ENCODE assay signal across 10 mouse cellular contexts in genomic region chr2:72365930-72366329, GRCm38 (mm10).
A peak's percentile ranks its signal among the peaks of the same experiment; 100 is the strongest.
DNase-seq lines count a peak whose midpoint lies in the region; ATAC-seq and TF ChIP-seq lines count a peak whose summit lies in the region.
"Had no signal": no experiment of that assay in that cellular context is flagged by ENCODE, and none has a peak within 500 bp of the region (broad histone marks: within the 10 kb centered on the region; RNA-seq: fewer than 3 reads in every experiment).

No protein-coding gene starts in this region.

- H3K27ac ChIP-seq in kidney, postnatal 0 days, result peak overlapping the region; percentile 61; the same call in 1 of the 2 replicates
- no peak overlapping the region for H3K27ac ChIP-seq in kidney, embryonic 14.5 days (ENCODE audit: low read depth, low read length)
- H3K27ac ChIP-seq in intestine, embryonic 15.5 days, result no peak overlapping the region
- peak overlapping the region; percentile 95 for H3K27ac ChIP-seq in macrophage

- no peak overlapping the region for H3K9ac ChIP-seq in kidney, postnatal 0 days (ENCODE audit: low read depth, low read length)
- H3K9ac ChIP-seq in kidney, embryonic 14.5 days (ENCODE audit: low read depth, low read length), result no peak overlapping the region
- no peak overlapping the region for H3K9ac ChIP-seq in intestine, embryonic 15.5 days

- H3K9me3 ChIP-seq in kidney, postnatal 0 days (replicated peaks; ENCODE audit: low read length), result no peaks in the 10 kb centered on the region
- no peaks in the 10 kb centered on the region for H3K9me3 ChIP-seq in kidney, embryonic 14.5 days (ENCODE audit: control insufficient read depth, low read length)
- H3K9me3 ChIP-seq in intestine, embryonic 15.5 days, result no peaks in the 10 kb centered on the region

- no peak overlapping the region for H3K4me3 ChIP-seq in kidney, postnatal 0 days (replicated peaks; ENCODE audit: low read depth, low read length)
- H3K4me3 ChIP-seq in kidney, embryonic 14.5 days (ENCODE audit: low read length), result no peak overlapping the region
- H3K4me3 ChIP-seq in intestine, embryonic 15.5 days (replicated peaks), result no peak overlapping the region
- H3K4me3 ChIP-seq in macrophage (ENCODE audit: inconsistent target), result no peak overlapping the region
- H3K4me3 ChIP-seq: myocyte had no signal

- 35% methylated on average over 7 of the region's 7 CpGs for WGBS in kidney, postnatal 0 days
- WGBS in kidney, embryonic 14.5 days, result 40% methylated on average over 7 of the region's 7 CpGs
- 41% methylated on average over 7 of the region's 7 CpGs for WGBS in intestine, embryonic 15.5 days
- WGBS in macrophage (ENCODE audit: missing documents), result 52% methylated on average over 7 of the region's 7 CpGs

- no peak for TF ChIP-seq CTCF in kidney, postnatal 0 days (IDR thresholded peaks at IDR 0.05; ENCODE audit: low read depth)

- no peaks in the 10 kb centered on the region for H3K79me2 ChIP-seq in macrophage (ENCODE audit: inconsistent target)

- no peaks in the 10 kb centered on the region for H3K36me3 ChIP-seq in kidney, postnatal 0 days (ENCODE audit: insufficient read depth, low read length)
- H3K36me3 ChIP-seq in kidney, embryonic 14.5 days (ENCODE audit: control insufficient read depth, insufficient read depth, low read length), result no peaks in the 10 kb centered on the region
- no peaks in the 10 kb centered on the region for H3K36me3 ChIP-seq in intestine, embryonic 15.5 days
- no peaks in the 10 kb centered on the region for H3K36me3 ChIP-seq in macrophage (ENCODE audit: inconsistent target)

- DNase-seq in kidney, postnatal 0 days (ENCODE audit: low spot score), result peak; percentile 17
- DNase-seq in fat pad, adult 2 months (ENCODE audit: extremely low read depth, low read depth, low spot score), result peak; percentile 37
- DNase-seq: cerebellum, postnatal 14 days had no signal

- ATAC-seq in kidney, postnatal 0 days (replicated peaks; ENCODE audit: low FRiP score, low read depth), result no peak
- ATAC-seq in kidney, embryonic 14.5 days (ENCODE audit: low FRiP score, low TSS enrichment), result no peak
- peak; percentile 41; the same call in 1 of the 2 replicates for ATAC-seq in intestine, embryonic 15.5 days
- no peak for ATAC-seq in megakaryocyte, adult 5-6 weeks (ENCODE audit: poor library complexity, severe bottlenecking)
- ATAC-seq in CD4-positive, CD25-positive, alpha-beta regulatory T cell, adult 4 months, result no peak
- ATAC-seq in activated CD4-positive, CD25-positive, alpha-beta regulatory T cell, adult 4 months, result no peak

- H3K4me2 ChIP-seq in kidney, postnatal 0 days (ENCODE audit: low read length), result no peak overlapping the region
- no peak overlapping the region for H3K4me2 ChIP-seq in kidney, embryonic 14.5 days (replicated peaks; ENCODE audit: low read depth, low read length)
- no peak overlapping the region for H3K4me2 ChIP-seq in intestine, embryonic 15.5 days (replicated peaks)

- H3K4me1 ChIP-seq in kidney, postnatal 0 days (replicated peaks; ENCODE audit: insufficient read depth, low read length), result peaks cover 18% of the 10 kb centered on the region
- H3K4me1 ChIP-seq in kidney, embryonic 14.5 days (ENCODE audit: control insufficient read depth, insufficient read depth, low read length), result peaks cover 5% of the 10 kb centered on the region; the same call in 1 of the 2 replicates
- peaks cover 16% of the 10 kb centered on the region for H3K4me1 ChIP-seq in intestine, embryonic 15.5 days (replicated peaks)

- H3K27me3 ChIP-seq in kidney, postnatal 0 days (ENCODE audit: insufficient read depth, low read length), result no peaks in the 10 kb centered on the region
- H3K27me3 ChIP-seq in kidney, embryonic 14.5 days (ENCODE audit: control insufficient read depth, insufficient read depth, low read length), result no peaks in the 10 kb centered on the region
- H3K27me3 ChIP-seq in intestine, embryonic 15.5 days (replicated peaks), result no peaks in the 10 kb centered on the region

Comparison
In these comparisons a context has a peak if more than half of its experiments do, and no peak if none do; other contexts are left out.
1. H3K27ac ChIP-seq: peak in kidney, postnatal 0 days (single experiment) and macrophage (single experiment); none in kidney, embryonic 14.5 days (single experiment) and intestine, embryonic 15.5 days (single experiment).